Mouse (Mus musculus) gastrocnemius, adult 18-20 months (tissue): ENCODE results near the gene Dap3. TPM values are rescaled to one million over a fixed set of nuclear protein-coding genes. Genes with fewer than 3 reads are reported as not detected.
"Not testable (repeated sequence)": the region's sequence is repeated elsewhere in the genome, so short reads cannot be mapped to it uniquely, and the experiment has no call there.

ENCODE experiments used
- DNase-seq: peaks from one replicate; pipeline ENCODE4 v3.0.0; 2021; ENCODE audit warnings: low spot score
- long read RNA-seq, 2 experiments: library from polyadenylated mRNA; stranded (forward); transcript quantifications; one replicate each; pipeline ENCODE4 v2.0.0; 2021
- total RNA-seq, 2 experiments: library from RNA; stranded (reverse); gene quantifications; 2 replicates each; pipeline ENCODE4 v1.2.3; 2021

Dap3 gene
- 10 to 100 TPM; 64.8 to 74.2 TPM for total RNA-seq
- long read RNA-seq, experiment 1, full-length matches to known transcripts: 40 of 48 reads
- long read RNA-seq, experiment 1, partial matches to known transcripts: 4 of 48 reads
- long read RNA-seq, experiment 1, other reads (novel, unspliced or antisense): 4 of 48 reads
- long read RNA-seq, experiment 2, full-length matches to known transcripts: 14 of 25 reads
- long read RNA-seq, experiment 2, partial matches to known transcripts: 2 of 25 reads
- long read RNA-seq, experiment 2, other reads (novel, unspliced or antisense): 9 of 25 reads

DNA sequence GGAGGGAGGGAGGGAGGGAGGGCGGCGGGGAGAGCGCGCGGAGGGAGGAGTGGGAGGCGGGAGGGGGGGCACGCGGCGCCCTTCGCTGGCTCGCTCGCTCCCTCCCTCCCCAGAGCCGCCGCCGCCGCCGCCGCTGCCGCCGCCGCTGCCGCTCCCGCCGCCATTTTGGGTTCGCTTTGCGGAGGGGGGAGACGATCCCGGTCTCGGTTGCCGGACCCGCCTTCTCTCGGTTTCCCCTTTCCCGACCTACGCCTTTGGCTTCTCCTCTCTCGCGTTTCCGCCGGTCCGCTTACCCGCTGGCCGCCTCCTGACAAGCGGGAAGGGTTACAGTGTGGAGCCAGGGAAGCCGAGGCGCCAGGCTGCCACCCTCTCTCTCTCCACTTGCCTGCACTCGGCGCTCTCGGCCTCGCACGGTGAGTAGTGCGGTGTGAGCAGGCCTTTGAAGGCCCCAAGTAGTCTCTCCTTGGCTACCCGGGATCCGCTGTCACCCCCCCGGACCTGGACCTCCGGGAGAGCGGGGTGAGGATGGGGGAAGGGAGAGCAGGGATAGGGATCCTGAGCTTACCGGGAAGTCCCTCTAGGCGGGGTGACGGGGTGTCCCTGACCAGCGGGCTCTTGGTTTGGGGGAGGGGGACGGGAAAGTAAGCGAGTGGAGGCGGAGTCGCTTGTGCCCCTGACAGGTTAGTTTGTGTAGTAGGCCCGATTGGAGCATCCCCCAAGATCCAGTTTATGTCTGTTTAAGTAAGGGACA, at the start of gene Dap3, which contains the start of gene Ash1l:
Dap3 (minus strand) TSS at position 606 of the 751 bp plus-strand sequence.
Ash1l (plus strand) TSS at position 47 of the 751 bp plus-strand sequence.
- DNase-seq: peak; percentile 74

GRCm38 (mm10) chr3:88992793-88993192, 41.8 kb upstream of the Dap3 start:
- peak; percentile 6 for DNase-seq

DNA sequence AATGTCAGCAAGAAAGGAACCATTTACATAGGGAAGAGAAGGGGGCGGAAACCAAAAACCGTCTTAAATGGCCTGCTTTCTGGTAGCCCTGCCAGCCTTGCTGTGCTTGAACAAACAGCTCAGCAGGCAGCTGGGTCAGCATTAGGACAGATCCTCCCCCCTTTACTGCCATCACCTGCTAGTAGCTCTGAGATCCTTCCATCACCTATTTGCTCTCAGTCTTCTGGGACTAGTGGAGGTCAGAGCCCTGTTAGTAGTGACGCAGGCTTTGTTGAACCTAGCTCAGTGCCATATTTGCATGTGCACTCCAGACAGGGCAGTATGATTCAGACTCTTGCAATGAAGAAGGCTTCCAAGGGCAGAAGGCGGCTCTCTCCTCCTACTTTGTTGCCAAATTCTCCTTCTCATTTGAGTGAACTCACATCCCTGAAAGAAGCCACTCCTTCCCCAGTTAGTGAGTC, 33.0 kb upstream of the Dap3 start:
- DNase-seq: peak; percentile 17

- DNase-seq: no peak
Observed at GRCm38 (mm10) chr3:88981206-88982010, 30.4 kb upstream of the Dap3 start.

- no peak for DNase-seq
Observed at GRCm38 (mm10) chr3:88975012-88975411, 24.0 kb upstream of the Dap3 start.

DNA sequence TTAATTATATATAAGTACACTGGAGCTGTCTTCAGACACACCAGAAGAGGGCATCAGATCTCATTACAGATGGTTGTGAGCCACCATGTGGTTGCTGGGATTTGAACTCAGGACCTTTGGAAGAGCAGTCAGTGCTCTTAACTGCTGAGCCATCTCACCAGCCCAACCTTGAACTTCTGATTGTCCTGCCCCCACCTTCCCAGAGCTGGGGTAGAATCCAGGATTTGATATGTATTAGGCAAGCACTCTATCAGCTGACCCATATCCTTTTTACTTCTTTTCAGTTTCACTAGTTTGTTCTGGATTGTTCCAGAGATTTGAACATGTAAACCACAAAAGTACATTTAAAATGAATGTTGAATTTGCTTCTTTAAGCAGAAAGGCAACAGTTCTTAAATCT, 12.2 kb upstream of the Dap3 start:
- DNase-seq: not testable (repeated sequence)

GRCm38 (mm10) chr3:88953736-88954135, 2.8 kb upstream of the Dap3 start:
- DNase-seq: no peak

GRCm38 (mm10) chr3:88953246-88953645, 2.3 kb upstream of the Dap3 start:
- DNase-seq: no peak

- no peak for DNase-seq
Observed at GRCm38 (mm10) chr3:88951327-88951800, 383 bp upstream of the Dap3 start.

DNA sequence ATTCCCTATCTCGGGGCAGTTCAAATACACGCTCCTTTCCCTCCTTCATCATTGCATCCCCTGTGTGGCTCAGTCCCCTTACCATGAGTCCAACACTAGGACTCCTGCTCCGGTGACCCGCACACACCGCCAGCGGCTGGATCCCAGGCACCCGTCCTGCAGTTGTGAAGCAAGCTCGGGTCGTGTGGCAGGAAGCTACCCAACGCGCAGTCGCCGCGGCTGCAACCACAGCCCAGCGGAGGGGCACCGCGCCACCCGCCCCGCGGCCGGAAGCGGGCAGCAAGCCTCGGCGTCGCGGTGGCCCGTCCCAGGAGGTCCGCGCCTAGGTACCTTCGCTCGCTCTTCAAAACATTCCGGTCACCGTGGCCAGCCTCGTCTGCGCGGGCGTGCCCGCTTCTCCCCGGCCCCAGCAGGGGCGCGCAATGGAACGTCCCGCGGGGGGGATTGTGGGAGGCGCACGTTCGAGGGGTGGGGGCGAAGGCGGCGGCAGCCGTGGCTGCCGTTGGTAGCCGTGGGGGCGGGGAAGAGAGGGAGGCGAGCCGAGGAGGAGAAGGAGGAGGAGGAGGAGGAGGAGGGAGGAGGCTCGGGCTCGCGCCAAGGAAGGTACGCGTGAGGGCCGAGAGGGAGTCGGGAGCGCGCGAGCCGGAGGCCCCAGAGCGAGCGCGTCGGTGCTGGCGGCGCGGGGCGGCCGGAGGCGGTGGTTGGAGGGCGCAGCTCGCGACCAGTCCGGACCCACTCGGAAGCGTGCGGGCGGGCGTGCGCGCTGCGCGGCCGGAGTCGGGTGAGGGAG, 1.0 kb downstream of the Dap3 start:
- peak; percentile 93 for DNase-seq

GRCm38 (mm10) chr3:88944109-88944508, 6.9 kb downstream of the Dap3 start:
- no peak for DNase-seq

- no peak for DNase-seq
Observed at GRCm38 (mm10) chr3:88942316-88942880, 8.6 kb downstream of the Dap3 start.

GRCm38 (mm10) chr3:88939749-88940148, 11.2 kb downstream of the Dap3 start:
- DNase-seq: peak; percentile 36

- DNase-seq: no peak
Observed at GRCm38 (mm10) chr3:88939071-88939470, 11.9 kb downstream of the Dap3 start.

DNA sequence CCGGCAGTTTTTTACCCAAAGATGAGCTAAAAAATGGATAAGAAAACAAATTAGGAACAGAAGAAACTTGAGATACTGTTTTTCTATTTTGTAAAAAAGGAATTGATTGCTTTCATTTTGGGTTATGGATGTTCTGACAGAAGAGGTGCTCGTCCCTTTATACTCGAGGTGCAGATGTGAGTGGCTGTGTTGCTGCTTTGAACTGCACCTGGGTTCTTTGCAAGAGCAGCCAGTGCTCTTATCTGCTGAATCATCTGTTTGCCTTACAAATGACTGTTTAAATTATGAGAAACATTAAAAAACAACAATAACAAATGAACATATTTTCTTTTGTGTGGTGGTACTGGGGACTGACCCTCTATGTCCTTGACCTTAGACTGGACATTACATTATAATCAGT, 21.5 kb downstream of the Dap3 start:
- DNase-seq: no peak

DNA sequence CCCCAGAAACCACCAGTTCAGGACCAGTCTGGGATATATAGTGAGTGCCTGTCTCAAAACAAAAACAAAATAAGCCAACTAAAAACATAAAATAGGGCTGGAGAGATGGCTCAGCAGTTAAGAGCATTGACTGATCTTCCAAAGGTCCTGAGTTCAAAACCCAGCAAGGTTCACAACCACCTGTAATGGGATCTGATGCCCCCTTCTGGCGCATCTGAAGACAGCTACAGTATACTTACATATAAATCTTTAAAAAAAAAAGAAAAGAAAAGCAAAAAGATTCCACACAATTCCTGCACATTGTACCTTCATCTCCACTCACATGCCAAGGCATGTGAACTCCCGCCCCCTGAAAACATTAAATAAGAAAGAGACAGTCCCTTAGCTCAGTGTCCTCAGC, 25.3 kb downstream of the Dap3 start:
- DNase-seq: no peak

GRCm38 (mm10) chr3:88923989-88924591, 26.9 kb downstream of the Dap3 start:
- no peak for DNase-seq

DNA sequence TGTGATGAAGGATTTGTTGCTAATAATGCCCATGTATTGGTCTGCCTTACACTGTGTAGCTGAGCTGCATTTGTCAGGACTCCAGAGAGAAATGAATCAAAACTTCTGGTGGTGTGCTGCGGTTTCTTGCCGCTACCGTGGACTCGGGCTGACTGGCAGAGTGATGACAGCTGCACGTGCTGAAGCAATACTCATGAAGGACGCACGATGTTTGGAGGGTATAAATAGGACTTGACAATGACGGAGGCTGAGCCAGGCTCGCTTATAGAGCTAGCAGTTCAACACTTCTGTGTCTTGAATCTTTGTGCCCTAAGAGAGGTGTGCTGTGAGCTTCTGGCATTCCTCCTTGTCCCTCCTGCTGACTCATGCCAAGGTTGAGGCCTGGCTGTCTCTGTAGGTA, 29.6 kb downstream of the Dap3 start:
- no peak for DNase-seq

DNA sequence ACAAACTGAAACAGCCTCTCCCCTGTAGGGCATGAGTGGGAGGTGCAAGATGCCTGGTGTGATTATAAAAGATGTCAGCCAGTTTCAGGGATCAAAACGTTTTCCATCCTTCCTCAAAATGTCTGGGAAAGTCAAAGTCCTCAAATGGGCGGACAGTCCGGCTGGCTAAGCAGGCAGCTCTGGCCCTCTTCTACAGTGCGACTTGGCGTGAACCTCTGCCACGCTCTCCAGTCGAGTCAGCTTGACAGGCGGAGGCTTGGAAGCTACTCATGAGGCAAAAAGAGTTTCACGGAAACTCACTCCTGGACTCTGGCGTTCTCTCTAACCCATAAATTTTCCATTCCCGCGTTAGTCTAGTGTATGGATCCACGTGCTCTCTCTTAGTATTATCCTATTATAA, 32.0 kb downstream of the Dap3 start:
- no peak for DNase-seq

DNA sequence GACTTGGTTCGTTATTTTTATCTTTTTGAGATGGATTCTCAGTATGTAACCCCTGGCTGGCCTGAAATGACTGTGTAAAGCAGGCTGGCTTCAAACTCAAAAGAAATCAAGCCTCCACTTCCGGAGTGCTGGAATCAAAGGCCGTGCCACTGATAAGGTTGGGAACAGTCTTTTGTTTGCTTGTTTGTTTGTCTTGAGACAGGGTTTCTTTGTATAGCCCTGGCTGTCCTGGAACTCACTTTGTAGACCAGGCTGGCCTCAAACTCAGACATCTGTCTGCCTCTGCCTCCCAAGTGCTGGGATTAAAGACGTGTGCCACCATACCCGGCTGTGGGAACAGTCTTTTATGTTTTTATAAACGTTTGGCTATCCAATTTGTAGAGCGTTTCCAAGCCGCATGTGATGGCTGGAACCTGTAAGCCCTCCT, 36.6 kb downstream of the Dap3 start:
- DNase-seq: no peak
